Mouse (Mus musculus): Measurements from ENCODE around the gene 9330182L06Rik.

- no peak for TF ChIP-seq POLR2A (IDR thresholded peaks at IDR 0.05; ENCODE audit: low read depth, low read length)
- TF ChIP-seq CTCF (conservative IDR thresholded peaks at IDR 0.05; ENCODE audit: insufficient read depth, insufficient read length, low read depth, low read length): 0 out of 2 replicates have a peak, but pooled peaks have one; percentile 2
These were observed 154.0 kb downstream of the 9330182L06Rik start for GRCm38 (mm10) chr5:9419964-9420363.

All from kidney, adult 2 months (tissue).